Mouse (Mus musculus) heart, postnatal 0 days (tissue): ENCODE results near the gene Gcfc2. TPM values are rescaled to one million over a fixed set of nuclear protein-coding genes. Genes with fewer than 3 reads are reported as not detected.

ENCODE experiments used
- ATAC-seq: fragments of 200-750 bp; cut with Nextera tagmentation; 2 replicates; pipeline ENCODE4 v1.8.0; 2017; ENCODE audit warnings: low read depth, moderate number of reproducible peaks, moderate library complexity; ENCODE audit not compliant: insufficient read depth
- DNase-seq: peaks from one replicate; pipeline ENCODE4 v3.0.0-alpha.2; 2016; ENCODE audit warnings: low spot score
- H3K27ac ChIP-seq: fragments of 300-500 bp; sonication (generic); 2 replicates; pipeline ENCODE4 v1.5.1; 2014; ENCODE audit warnings: low read depth, mild to moderate bottlenecking
- H3K27me3 ChIP-seq: fragments of 300-500 bp; sonication (generic); 2 replicates; pipeline ENCODE4 v1.6.1; 2014; ENCODE audit warnings: low read length, mixed read lengths; ENCODE audit not compliant: control insufficient read depth, insufficient read depth
- H3K36me3 ChIP-seq: fragments of 300-500 bp; sonication (generic); replicated peaks from 2 replicates; pipeline ENCODE4 v1.6.1; 2014; ENCODE audit warnings: low read length, mixed read lengths; ENCODE audit not compliant: control insufficient read depth, insufficient read depth
- H3K4me1 ChIP-seq: fragments of 300-500 bp; sonication (generic); 2 replicates; pipeline ENCODE4 v1.6.1; 2014; ENCODE audit warnings: antibody characterized with exemption; ENCODE audit not compliant: control insufficient read depth, insufficient read depth
- H3K4me2 ChIP-seq: fragments of 300-500 bp; sonication (generic); 2 replicates; pipeline ENCODE4 v1.6.1; 2014; ENCODE audit warnings: low read depth, mild to moderate bottlenecking, low read length, moderate library complexity
- H3K4me3 ChIP-seq: fragments of 300-500 bp; sonication (generic); 2 replicates; pipeline ENCODE4 v1.5.1; 2014; ENCODE audit warnings: low read depth, low read length
- H3K9ac ChIP-seq: fragments of 300-500 bp; sonication (generic); replicated peaks from 2 replicates; pipeline ENCODE4 v1.6.1; 2014; ENCODE audit warnings: low read depth, low read length, mixed read lengths
- H3K9me3 ChIP-seq: fragments of 300-500 bp; sonication (generic); replicated peaks from 2 replicates; pipeline ENCODE4 v1.6.1; 2016; ENCODE audit warnings: low read length; ENCODE audit not compliant: control insufficient read depth
- CTCF ChIP-seq: IDR thresholded peaks from 2 replicates; pipeline ENCODE4 v1.5.1; 2016; ENCODE audit warnings: antibody characterized with exemption, control low read depth, low read depth
- EP300 ChIP-seq: IDR thresholded peaks from 2 replicates; pipeline ENCODE4 v1.6.1; 2016; ENCODE audit warnings: antibody characterized with exemption, low read depth
- WGBS: fragments of 180-500 bp; shearing (Covaris S2); extraction: QIAGEN DNeasy Blood & Tissue Kit; methylation state at CpG from one replicate; pipeline ENCODE4 v1.1.7; 2014; 5-methylcytosine and 5-hydroxymethylcytosine counted together
- polyA plus RNA-seq: library from polyadenylated mRNA; unstranded; fragments of >200 nt; fragmentation: Nextera tagmentation; extraction: Ambion mirVana; gene quantifications from 2 replicates; pipeline ENCODE4 v1.2.1, GENCODE M21; 2015
- total RNA-seq: library from RNA; depleted of rRNA; stranded (reverse); fragments of >200 nt; gene quantifications from 2 replicates; pipeline ENCODE4 v1.2.3, GENCODE M21; 2014; ENCODE audit warnings: low replicate concordance; rRNA removed

Gcfc2 gene
- total RNA-seq (8.2 and 8.9 TPM in 2 replicates), polyA plus RNA-seq (1.7 and 2.2 TPM in 2 replicates)

- Histone ChIP-seq H3K4me1 (peaks cover 11% of the 10 kb centered on the region), H3K36me3 (peaks cover 20% of the 10 kb centered on the region), H3K4me2 (peak within 1 kb of the TSS; percentile 98), H3K4me3 (peak within 1 kb of the TSS; percentile 97), H3K27ac (peak within 1 kb of the TSS; percentile 62), H3K27me3 (no peaks in the 10 kb centered on the region), H3K9me3 (no peaks in the 10 kb centered on the region), H3K9ac (peak within 1 kb of the TSS; percentile 92)
- WGBS, result under 1% methylated on average over 56 of the region's 56 CpGs
- no peak for TF ChIP-seq CTCF
- no peak for TF ChIP-seq EP300
- DNase-seq (peak; percentile 81), ATAC-seq (peak; percentile 88)
Measured at GRCm38 (mm10) chr6:81923523-81924142, at the start of gene Gcfc2. TSS of gene Gcfc2 (plus strand) at chr6:81923669.

- Histone ChIP-seq H3K9ac (no peak overlapping the region), H3K36me3 (no peaks in the 10 kb centered on the region), H3K27me3 (no peaks in the 10 kb centered on the region), H3K9me3 (no peaks in the 10 kb centered on the region), H3K4me3 (no peak overlapping the region), H3K27ac (no peak overlapping the region), H3K4me2 (no peak overlapping the region), H3K4me1 (no peaks in the 10 kb centered on the region)
- 41% methylated on average over 3 of the region's 3 CpGs for WGBS
- ATAC-seq, result peak; percentile 30; the same call in 1 of the 2 replicates
- peak; percentile 5 for DNase-seq
- no peak for TF ChIP-seq CTCF
- no peak for TF ChIP-seq EP300
Measured at GRCm38 (mm10) chr6:81895678-81896230, 27.7 kb upstream of the Gcfc2 start.

DNA sequence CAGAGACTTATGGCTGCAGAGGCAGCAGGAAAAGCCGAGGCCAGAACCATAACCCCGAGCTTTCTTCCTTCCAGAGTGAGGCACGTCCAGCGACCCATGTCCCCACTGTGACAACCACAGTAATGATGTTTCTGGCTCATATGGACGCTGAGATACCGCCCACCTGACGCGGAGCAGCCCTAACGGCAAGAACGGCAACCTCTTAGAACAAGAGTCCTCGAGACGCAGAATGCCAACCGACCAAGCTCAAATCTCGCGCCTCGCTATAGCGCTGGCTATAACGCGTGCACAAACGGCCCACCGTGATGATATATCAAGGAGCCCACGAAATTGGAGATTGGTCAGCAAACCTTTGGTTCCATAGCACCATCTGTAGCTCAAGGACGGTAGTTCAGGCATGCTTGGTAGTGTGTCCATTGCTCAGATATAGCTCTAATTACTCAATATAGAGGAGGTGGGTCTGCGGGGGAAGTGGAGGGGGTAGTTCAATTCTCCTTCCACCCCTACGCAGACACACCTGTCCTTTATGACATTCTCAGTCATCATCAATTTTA is 13.1 kb upstream of the Gcfc2 start:
- no peaks in the 10 kb centered on the region for H3K36me3 ChIP-seq
- H3K9me3 ChIP-seq, result no peaks in the 10 kb centered on the region
- no peak overlapping the region for H3K4me2 ChIP-seq
- no peaks in the 10 kb centered on the region for H3K27me3 ChIP-seq
- H3K9ac ChIP-seq, result no peak overlapping the region
- H3K4me3 ChIP-seq, result no peak overlapping the region
- 79% methylated on average over 25 of the region's 25 CpGs for WGBS
- ATAC-seq (no peak), DNase-seq (no peak)
- TF ChIP-seq CTCF (no peak), EP300 (no peak)
- no peaks in the 10 kb centered on the region for H3K4me1 ChIP-seq
- H3K27ac ChIP-seq, result no peak overlapping the region

- Histone ChIP-seq H3K4me3 (no peak overlapping the region), H3K36me3 (no peaks in the 10 kb centered on the region), H3K4me2 (no peak overlapping the region), H3K9ac (no peak overlapping the region), H3K27ac (no peak overlapping the region), H3K27me3 (no peaks in the 10 kb centered on the region), H3K4me1 (no peaks in the 10 kb centered on the region), H3K9me3 (no peaks in the 10 kb centered on the region)
- DNase-seq, result no peak
- TF ChIP-seq CTCF, result no peak
- TF ChIP-seq EP300, result no peak
- 43% methylated on average over 5 of the region's 5 CpGs for WGBS
- ATAC-seq, result no peak
Measured at GRCm38 (mm10) chr6:81911244-81911643, 12.2 kb upstream of the Gcfc2 start.

DNA sequence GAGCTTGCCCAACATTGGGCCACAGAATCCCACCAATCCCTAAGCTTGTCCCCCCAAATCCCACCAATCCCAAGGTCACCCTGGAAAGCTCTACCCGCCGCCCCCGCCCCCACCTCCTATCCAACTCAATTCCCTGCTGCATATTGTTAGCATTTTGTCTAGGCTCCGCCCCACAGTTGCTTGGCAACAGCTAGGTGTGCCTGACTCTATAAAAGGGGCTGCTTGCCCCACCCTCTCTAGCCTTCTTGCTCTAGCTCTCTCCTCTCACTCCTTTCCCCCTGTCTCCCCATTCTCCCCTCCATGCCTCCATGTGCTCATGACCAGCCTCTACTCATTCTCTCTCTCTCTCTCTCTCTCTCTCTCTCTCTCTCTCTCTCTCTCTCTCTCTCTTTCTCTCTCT is 11.8 kb upstream of the Gcfc2 start:
- H3K9me3 ChIP-seq, result no peaks in the 10 kb centered on the region
- no peak overlapping the region for H3K27ac ChIP-seq
- ATAC-seq (no peak), DNase-seq (no peak)
- TF ChIP-seq EP300 (no peak), CTCF (no peak)
- H3K4me3 ChIP-seq, result no peak overlapping the region
- H3K36me3 ChIP-seq, result no peaks in the 10 kb centered on the region
- no peak overlapping the region for H3K4me2 ChIP-seq
- no peaks in the 10 kb centered on the region for H3K27me3 ChIP-seq
- no peaks in the 10 kb centered on the region for H3K4me1 ChIP-seq
- H3K9ac ChIP-seq, result no peak overlapping the region
- 71% methylated on average over 4 of the region's 4 CpGs for WGBS
